Mouse (Mus musculus): ENCODE data around the gene Mus81.
A peak's percentile ranks its signal among the peaks of the same experiment; 100 is the strongest.

The Mus81 gene

GRCm38 (mm10) chr19:5471846-5472245 is 16.4 kb downstream of the Mus81 start:
- DNase-seq (ENCODE audit: low spot score in 2 of 2), result no peak

GRCm38 (mm10) chr19:5468374-5468773 is 19.8 kb downstream of the Mus81 start, which contains the start of gene Ctsw:
Ctsw (minus strand) TSS chr19:5468507.
- DNase-seq (ENCODE audit: low spot score in 2 of 2), result no peak

DNA sequence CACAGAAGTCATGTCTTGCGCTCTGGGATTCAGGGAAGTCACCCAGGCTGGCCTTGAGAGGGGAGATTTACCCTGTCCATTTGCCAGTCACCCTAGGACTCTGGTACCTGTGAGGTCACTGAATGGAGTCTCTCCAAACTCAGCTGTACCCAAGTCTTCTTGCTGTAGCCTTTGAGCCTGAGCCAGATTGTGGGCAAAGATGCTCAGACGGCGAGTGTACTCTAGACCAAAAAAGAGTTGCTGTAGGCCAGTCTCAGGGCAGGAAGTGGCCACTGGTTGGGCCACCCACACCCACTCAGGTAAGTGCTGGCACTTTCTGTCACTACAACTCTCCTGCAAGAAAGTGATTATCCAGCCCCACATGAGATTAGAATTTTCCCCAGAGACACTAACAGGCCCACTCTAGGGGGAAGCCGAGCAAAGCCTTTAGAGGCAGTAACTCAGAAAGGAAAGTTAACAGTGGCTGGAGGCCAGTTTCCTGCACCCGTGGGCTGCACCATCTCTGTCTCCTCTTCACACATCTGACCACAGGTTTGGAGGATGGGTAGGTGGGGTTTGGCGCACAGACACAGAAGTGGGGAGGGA is 21.2 kb downstream of the Mus81 start:
- DNase-seq (ENCODE audit: low spot score in 2 of 2), result no peak

- no peak for DNase-seq (ENCODE audit: low spot score in 2 of 2)
Measured at GRCm38 (mm10) chr19:5465037-5465436, 23.2 kb downstream of the Mus81 start.

DNA sequence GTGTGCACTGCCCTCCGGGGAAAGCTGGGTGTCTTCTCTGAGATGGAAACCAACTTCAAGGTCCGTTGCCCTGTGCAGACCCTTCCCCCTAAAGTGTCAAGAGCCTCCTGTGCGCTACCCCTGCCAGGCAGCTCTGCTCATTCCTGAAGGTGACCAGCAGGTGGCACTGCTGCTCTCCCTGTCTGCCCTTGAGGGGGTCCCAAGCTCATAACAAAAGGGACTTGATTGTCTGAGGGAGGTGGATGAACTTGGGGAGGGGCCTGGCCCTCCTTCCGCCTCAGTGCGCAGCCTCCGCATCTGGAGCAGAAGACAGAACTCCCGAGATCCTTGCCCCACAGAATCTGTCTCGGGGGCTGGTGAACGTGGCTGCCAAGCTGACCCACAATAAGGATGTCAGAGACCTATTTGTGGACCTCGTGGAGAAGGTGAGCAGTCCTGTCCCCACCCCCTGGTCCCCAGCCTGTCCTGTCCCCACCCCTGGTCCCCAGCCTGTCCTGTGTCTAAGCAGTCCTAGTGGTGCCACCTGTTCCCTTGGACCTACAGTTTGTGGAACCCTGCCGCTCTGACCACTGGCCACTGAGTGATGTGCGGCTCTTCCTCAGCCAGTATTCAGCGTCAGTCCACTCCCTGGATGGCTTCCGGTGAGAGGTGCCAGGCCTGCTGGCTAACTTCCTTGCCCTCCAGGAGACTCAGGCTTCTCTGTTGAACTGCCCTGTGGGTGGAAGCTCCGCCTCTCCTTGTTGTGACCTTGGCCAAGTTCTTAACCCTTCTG is 24.2 kb downstream of the Mus81 start:
- DNase-seq (ENCODE audit: low spot score in 2 of 2), result peak in 1 of 2 experiments; percentile 50

DNA sequence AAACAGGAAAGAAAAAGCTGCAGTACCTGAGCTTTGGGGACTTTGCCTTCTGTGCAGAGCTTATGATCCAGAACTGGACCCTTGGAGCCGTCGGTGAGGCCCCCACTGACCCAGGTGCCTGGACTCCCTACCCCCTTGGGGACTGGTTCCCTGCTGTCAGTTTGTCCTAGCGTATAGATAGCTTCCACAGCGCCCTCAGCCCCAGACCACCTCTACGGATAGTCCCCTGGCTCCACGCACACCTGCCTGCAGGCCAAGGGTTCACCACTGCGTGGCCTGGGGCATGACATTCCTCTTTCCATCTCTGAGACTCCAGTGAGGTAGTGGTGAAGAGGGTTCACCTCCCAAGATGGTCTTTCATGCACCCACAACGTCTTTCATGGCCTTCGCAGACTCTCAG is 25.0 kb downstream of the Mus81 start:
- no peak for DNase-seq (ENCODE audit: low spot score in 2 of 2)

DNA sequence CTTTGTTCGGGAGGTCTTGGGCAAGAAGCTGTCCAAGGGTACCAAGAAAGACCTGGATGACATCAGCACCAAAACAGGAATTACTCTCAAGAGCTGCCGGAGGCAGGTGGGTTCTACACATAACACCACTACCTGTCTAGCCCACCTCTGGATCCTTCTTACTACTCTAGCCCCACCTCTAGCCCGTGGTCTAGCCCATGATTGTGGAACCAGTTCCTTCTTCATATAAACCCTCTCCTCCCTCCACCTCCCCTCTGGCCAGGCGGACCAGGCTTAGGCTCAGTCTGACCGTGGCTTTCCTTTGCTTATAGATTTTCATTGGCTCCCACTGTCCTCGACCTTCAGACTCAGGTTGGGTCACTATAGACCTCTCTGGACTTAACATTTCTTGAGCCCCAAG is 26.8 kb downstream of the Mus81 start:
- no peak for DNase-seq (ENCODE audit: low spot score in 2 of 2)

DNA sequence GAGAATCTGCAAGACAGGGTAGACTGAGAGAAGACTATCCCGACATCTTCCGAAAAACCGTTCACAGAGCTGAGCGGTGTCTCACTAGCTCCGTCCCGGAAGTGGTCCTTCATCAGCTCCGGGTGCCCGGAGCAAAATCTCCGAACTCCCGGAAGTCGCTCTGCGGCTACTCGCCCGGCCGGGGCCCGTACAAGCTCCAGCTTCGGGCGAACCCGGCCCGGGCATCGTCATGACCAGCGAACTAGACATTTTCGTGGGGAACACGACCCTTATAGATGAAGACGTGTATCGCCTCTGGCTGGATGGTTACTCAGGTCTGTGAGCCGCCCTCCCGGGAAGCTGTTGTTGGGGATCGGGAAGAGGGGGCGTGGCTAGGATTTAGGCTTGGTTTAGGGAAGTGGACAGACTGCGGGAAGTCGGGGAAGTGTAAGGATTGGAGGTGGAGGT is 27.7 kb downstream of the Mus81 start, which contains the start of gene Fibp:
Gene Fibp (plus strand): TSS at position 151 of the 447 bp plus-strand sequence.
- peak; percentile 69 to 85 for DNase-seq (ENCODE audit: low spot score in 2 of 2)

DNA sequence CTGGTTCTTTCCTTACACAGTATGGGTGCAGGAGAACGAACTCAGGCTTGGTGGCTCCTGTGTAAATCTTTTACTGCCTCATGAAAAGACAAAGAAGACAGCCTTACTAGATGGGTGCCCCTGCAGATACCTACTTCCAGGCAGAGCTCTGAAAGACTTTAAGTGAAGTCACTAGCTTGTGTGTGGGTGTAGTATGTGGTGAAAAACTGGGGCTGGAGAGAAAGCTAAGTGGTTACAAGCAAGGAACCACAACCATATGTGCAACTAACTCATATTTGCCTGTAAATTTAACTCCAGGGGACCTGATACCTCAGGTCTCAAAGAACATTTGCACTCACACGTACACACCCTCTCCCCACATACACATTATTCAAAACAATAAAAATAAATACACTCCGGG is 28.3 kb downstream of the Mus81 start:
- no peak for DNase-seq (ENCODE audit: low spot score in 2 of 2)

GRCm38 (mm10) chr19:5459019-5459418 is 29.2 kb downstream of the Mus81 start:
- DNase-seq (ENCODE audit: low spot score in 2 of 2), result no peak

- no peak for DNase-seq (ENCODE audit: low spot score in 2 of 2)
Measured at GRCm38 (mm10) chr19:5457746-5458442, 30.3 kb downstream of the Mus81 start, which contains the start of gene Ccdc85b. Ccdc85b (minus strand) TSS chr19:5457894.

DNA sequence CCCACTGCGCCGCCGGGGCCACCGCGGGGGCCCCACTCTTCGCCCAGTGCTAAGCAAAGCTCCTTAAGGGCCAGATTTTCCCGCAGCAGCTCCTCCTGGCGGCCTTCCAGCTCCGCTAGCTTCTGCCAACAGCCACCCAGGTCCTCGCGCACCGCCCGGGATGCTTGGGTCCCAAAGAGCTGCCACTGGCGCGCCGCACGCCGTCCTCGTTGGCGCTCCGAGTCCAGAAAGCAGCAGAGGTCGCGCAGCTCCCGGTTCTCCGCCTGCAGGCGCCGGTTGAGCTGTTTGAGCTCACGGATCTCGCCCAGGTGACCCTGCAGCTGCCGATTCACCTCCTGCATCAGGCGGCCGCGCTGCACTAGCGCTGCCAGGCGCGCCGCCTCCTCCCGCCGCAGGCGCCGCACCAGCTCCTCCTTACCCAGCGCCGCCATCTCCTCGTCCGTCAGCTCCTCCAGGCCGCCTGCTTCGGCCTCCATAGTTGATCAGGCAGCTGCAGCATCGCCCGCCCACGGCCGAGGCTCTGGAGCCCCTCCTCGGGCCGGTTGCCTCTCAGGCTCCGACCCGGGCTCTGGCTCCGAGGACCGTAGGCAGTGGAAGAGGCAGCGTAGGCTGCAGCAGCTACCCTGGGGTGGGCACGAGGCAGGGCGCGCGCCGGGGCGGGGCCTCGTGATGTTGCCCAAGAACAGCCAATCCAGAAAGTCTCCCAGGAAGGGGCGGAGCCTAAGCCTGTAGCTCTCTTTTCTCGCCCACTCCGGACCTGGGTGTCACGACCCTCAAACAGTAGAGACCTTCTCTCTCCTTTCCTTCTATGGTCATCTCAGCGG is 31.1 kb downstream of the Mus81 start:
- DNase-seq (ENCODE audit: low spot score in 2 of 2), result peak; percentile 78 to 88

- no peak for DNase-seq (ENCODE audit: low spot score in 2 of 2)
Measured at GRCm38 (mm10) chr19:5456241-5456921, 31.8 kb downstream of the Mus81 start.

- no peak for DNase-seq (ENCODE audit: low spot score in 2 of 2)
Measured at GRCm38 (mm10) chr19:5455568-5455967, 32.6 kb downstream of the Mus81 start.

DNA sequence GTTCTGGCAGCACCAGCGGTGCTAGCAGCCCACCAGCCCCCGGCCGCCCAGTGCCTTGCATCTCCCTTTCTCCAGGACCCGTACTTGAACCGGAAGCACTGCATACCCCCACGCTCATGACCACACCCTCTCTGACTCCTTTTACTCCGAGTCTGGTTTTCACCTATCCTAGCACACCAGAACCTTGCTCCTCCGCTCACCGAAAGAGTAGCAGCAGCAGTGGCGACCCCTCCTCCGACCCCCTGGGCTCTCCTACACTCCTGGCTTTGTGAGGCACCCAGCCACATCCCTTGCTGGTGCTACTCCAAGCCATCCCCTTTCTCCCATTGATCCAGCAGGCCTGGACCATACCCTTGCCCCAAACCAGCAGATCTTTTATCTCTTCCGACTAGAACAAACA is 33.2 kb downstream of the Mus81 start:
- DNase-seq (ENCODE audit: low spot score in 2 of 2), result no peak

DNA sequence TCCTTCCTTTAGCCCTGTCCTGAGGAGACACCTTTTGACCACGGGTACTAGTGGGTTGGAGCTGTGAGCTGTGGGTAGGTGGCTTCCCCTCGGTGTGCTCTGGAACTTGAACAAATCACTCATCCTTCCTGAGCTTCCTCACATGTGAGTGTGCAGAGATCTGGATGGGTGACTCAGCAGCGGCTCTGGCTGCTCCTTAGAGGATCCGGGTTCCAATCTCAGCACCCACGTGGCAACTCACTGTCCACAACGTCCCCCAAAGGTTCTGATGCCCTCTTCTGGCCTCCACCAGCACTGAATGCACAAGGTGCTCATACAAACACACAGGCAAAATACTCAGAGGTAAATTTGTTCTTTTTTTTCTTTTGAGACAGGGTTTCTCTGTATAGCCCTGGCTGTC is 36.4 kb downstream of the Mus81 start:
- no peak for DNase-seq (ENCODE audit: low spot score in 2 of 2)

DNA sequence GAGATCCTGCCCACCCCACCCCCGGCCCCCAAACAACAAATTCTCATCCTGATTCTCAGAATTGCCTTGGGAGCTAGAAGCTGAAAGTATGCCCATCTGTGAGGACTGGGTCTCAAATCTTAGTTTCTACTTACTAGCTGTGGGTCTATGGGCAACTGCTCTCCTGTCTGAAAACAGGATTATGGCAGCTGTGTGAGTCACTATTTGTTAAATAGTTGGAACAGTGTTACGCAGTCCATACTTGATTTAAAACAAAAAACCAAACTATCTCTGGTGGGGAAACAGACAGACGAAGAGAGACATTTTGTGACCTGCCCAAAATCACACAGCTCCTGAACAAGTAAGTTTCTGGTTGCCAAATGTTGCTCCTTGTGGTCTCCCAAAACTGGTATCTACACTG is 38.5 kb downstream of the Mus81 start:
- DNase-seq (ENCODE audit: low spot score in 2 of 2), result no peak

- DNase-seq (ENCODE audit: low spot score in 2 of 2), result no peak
Measured at GRCm38 (mm10) chr19:5448354-5449150, 39.6 kb downstream of the Mus81 start.

- peak; percentile 41 to 67 for DNase-seq (ENCODE audit: low spot score in 2 of 2)
Measured at GRCm38 (mm10) chr19:5447515-5448353, 40.5 kb downstream of the Mus81 start, which contains the start of gene Fosl1. Fosl1 (plus strand) TSS chr19:5447547.

Data from spleen, postnatal 14 days (tissue).